ENCODE assay signal across 9 mouse cellular contexts in genomic region chr12:3350136-3350535, GRCm38 (mm10). TPM values are rescaled to one million over a fixed set of nuclear protein-coding genes. Genes with fewer than 3 reads are reported as not detected.
DNase-seq lines count a peak whose midpoint lies in the region; ATAC-seq lines count a peak whose summit lies in the region.
"Had no signal": no experiment of that assay in that cellular context is flagged by ENCODE, and none has a peak within 500 bp of the region (broad histone marks: within the 10 kb centered on the region; RNA-seq: fewer than 3 reads in every experiment).

No protein-coding gene starts in this region.

- no peak for ATAC-seq in heart, embryonic 12.5 days (ENCODE audit: insufficient number of reproducible peaks, low FRiP score)
- no peak for ATAC-seq in intestine, embryonic 15.5 days
- ATAC-seq in forebrain, embryonic 13.5 days: no peak

- no peaks in the 10 kb centered on the region for H3K9me3 ChIP-seq in heart, embryonic 12.5 days (replicated peaks)
- no peaks in the 10 kb centered on the region for H3K9me3 ChIP-seq in intestine, embryonic 15.5 days
- H3K9me3 ChIP-seq in forebrain, embryonic 13.5 days (replicated peaks): no peaks in the 10 kb centered on the region

- H3K4me2 ChIP-seq in heart, embryonic 12.5 days: no peak overlapping the region
- no peak overlapping the region for H3K4me2 ChIP-seq in intestine, embryonic 15.5 days (replicated peaks)
- no peak overlapping the region for H3K4me2 ChIP-seq in forebrain, embryonic 13.5 days

- WGBS in heart, embryonic 12.5 days: 66% methylated on average over 5 of the region's 5 CpGs
- 42% methylated on average over 5 of the region's 5 CpGs for WGBS in macrophage (ENCODE audit: missing documents)
- 65% methylated on average over 5 of the region's 5 CpGs for WGBS in intestine, embryonic 15.5 days
- WGBS in forebrain, embryonic 13.5 days: 72% methylated on average over 5 of the region's 5 CpGs

- H3K36me3 ChIP-seq in heart, embryonic 12.5 days: no peaks in the 10 kb centered on the region
- no peaks in the 10 kb centered on the region for H3K36me3 ChIP-seq in macrophage (ENCODE audit: inconsistent target)
- H3K36me3 ChIP-seq in intestine, embryonic 15.5 days: no peaks in the 10 kb centered on the region
- H3K36me3 ChIP-seq in forebrain, embryonic 13.5 days (ENCODE audit: poor library complexity, severe bottlenecking): no peaks in the 10 kb centered on the region

- peaks cover 51% of the 10 kb centered on the region for H3K79me2 ChIP-seq in macrophage (ENCODE audit: inconsistent target)

- peak; percentile 36 for DNase-seq in heart, postnatal 4 days
- DNase-seq in adrenal gland, postnatal 25 days: peak; percentile 60
- peak; percentile 56 for DNase-seq in kidney, adult 11 months
- DNase-seq in layer of hippocampus, postnatal 14 days (ENCODE audit: low spot score in 2 of 2): no peak
- DNase-seq: cerebellum, adult 2 months had no signal

- no peaks in the 10 kb centered on the region for H3K27me3 ChIP-seq in heart, embryonic 12.5 days (replicated peaks)
- no peaks in the 10 kb centered on the region for H3K27me3 ChIP-seq in intestine, embryonic 15.5 days (replicated peaks)
- H3K27me3 ChIP-seq in forebrain, embryonic 13.5 days: no peaks in the 10 kb centered on the region

- H3K4me1 ChIP-seq in heart, embryonic 12.5 days (replicated peaks): no peaks in the 10 kb centered on the region
- no peaks in the 10 kb centered on the region for H3K4me1 ChIP-seq in intestine, embryonic 15.5 days (replicated peaks)
- no peaks in the 10 kb centered on the region for H3K4me1 ChIP-seq in forebrain, embryonic 13.5 days

- no peak overlapping the region for H3K4me3 ChIP-seq in heart, embryonic 12.5 days
- H3K4me3 ChIP-seq in macrophage (ENCODE audit: inconsistent target): no peak overlapping the region
- no peak overlapping the region for H3K4me3 ChIP-seq in intestine, embryonic 15.5 days (replicated peaks)
- H3K4me3 ChIP-seq in forebrain, embryonic 13.5 days: no peak overlapping the region

- no peak overlapping the region for H3K27ac ChIP-seq in heart, embryonic 12.5 days (ENCODE audit: poor library complexity, severe bottlenecking)
- peak overlapping the region; percentile 66 for H3K27ac ChIP-seq in macrophage
- H3K27ac ChIP-seq in intestine, embryonic 15.5 days: no peak overlapping the region
- no peak overlapping the region for H3K27ac ChIP-seq in forebrain, embryonic 13.5 days

- no peak overlapping the region for H3K9ac ChIP-seq in heart, embryonic 12.5 days
- H3K9ac ChIP-seq in intestine, embryonic 15.5 days: no peak overlapping the region
- no peak overlapping the region for H3K9ac ChIP-seq in forebrain, embryonic 13.5 days

RNA-seq across cellular contexts. Expression of gene Kif3c, which starts 14.8 kb away (rescaled TPM):
- total RNA-seq in heart, postnatal 4 days (2021): 1 to 10 TPM; 5.2 to 5.7 TPM
- polyA plus RNA-seq in heart, embryonic 12.5 days (2016; fragmentation: Nextera tagmentation; extraction: Ambion mirVana): 8.6 and 10.7 TPM in 2 replicates
- total RNA-seq in adrenal gland, postnatal 25 days (2021): 27.4 and 31.2 TPM in 2 replicates
- total RNA-seq in macrophage (2018; cell fraction: chromatin; rRNA removed): 100 to 1,000 TPM in 6 of 26 experiments, 10 to 100 TPM in 17, 1 to 10 TPM in 3; 7.0 to 251 (median 56.0) TPM
- 10 to 100 TPM in 14 of 26 experiments, 1 to 10 TPM in 12; 8.8 to 42.4 (median 15.7) TPM for total RNA-seq in macrophage (2018; cell fraction: cytosol; rRNA removed)
- total RNA-seq in macrophage (2018; cell fraction: nucleus; rRNA removed): 100 to 1,000 TPM in 1 of 26 experiments, 10 to 100 TPM in 22, 1 to 10 TPM in 3; 6.1 to 117 (median 44.0) TPM
- polyA plus RNA-seq in macrophage (2018): 3.7 to 7.5 TPM (median 5.0 TPM) in 3 replicates
- polyA plus RNA-seq in intestine, embryonic 15.5 days (2015; fragmentation: Nextera tagmentation; extraction: Ambion mirVana): 8.1 and 8.7 TPM in 2 replicates
- total RNA-seq in layer of hippocampus, postnatal 14 days (2021): 100 to 1,000 TPM; 189 to 193 TPM
- polyA plus RNA-seq in forebrain, embryonic 13.5 days (2015; fragmentation: Nextera tagmentation; extraction: Ambion mirVana): 64.2 and 70.4 TPM in 2 replicates

RNA-seq across cellular contexts. Expression of gene Rab10, which starts 40.4 kb away (rescaled TPM):
- total RNA-seq in heart, postnatal 4 days (2021): 100 to 1,000 TPM; 113 to 115 TPM
- polyA plus RNA-seq in heart, embryonic 12.5 days (2016; fragmentation: Nextera tagmentation; extraction: Ambion mirVana): 94.8 and 96.3 TPM in 2 replicates
- 200 and 227 TPM in 2 replicates for total RNA-seq in adrenal gland, postnatal 25 days (2021)
- 100 to 1,000 TPM in 5 of 26 experiments, 10 to 100 TPM in 21; 17.3 to 133 (median 55.5) TPM for total RNA-seq in macrophage (2018; cell fraction: chromatin; rRNA removed)
- total RNA-seq in macrophage (2018; cell fraction: cytosol; rRNA removed): 100 to 1,000 TPM; 110 to 277 (median 170) TPM
- 100 to 1,000 TPM in 16 of 26 experiments, 10 to 100 TPM in 10; 56.5 to 254 (median 127) TPM for total RNA-seq in macrophage (2018; cell fraction: nucleus; rRNA removed)
- 95.3 to 163 TPM (median 111 TPM) in 3 replicates for polyA plus RNA-seq in macrophage (2018)
- 68.7 and 75.2 TPM in 2 replicates for polyA plus RNA-seq in intestine, embryonic 15.5 days (2015; fragmentation: Nextera tagmentation; extraction: Ambion mirVana)
- total RNA-seq in layer of hippocampus, postnatal 14 days (2021): 100 to 1,000 TPM; 199 to 202 TPM
- polyA plus RNA-seq in forebrain, embryonic 13.5 days (2015; fragmentation: Nextera tagmentation; extraction: Ambion mirVana): 103 and 106 TPM in 2 replicates

Comparison
In these comparisons a context has a peak if more than half of its experiments do, and no peak if none do; other contexts are left out.
1. DNase-seq: peak in heart, postnatal 4 days (single experiment), adrenal gland, postnatal 25 days (single experiment) and kidney, adult 11 months (single experiment); none in layer of hippocampus, postnatal 14 days (0 of 2).